Mouse (Mus musculus): ENCODE data around the gene Fam172a.

- no peak for TF ChIP-seq CTCF (IDR thresholded peaks at IDR 0.05; ENCODE audit: extremely low read depth, insufficient read depth, low read length)
- no peak for TF ChIP-seq POLR2A (IDR thresholded peaks at IDR 0.05; ENCODE audit: extremely low read depth, insufficient read depth, low read length)
Observed at GRCm38 (mm10) chr13:77878545-77878944, 176.7 kb downstream of the Fam172a start.

All from cortical plate, adult 2 months (tissue).